Mouse (Mus musculus): ENCODE results near the gene Slc7a1.

Gene Slc7a1

GRCm38 (mm10) chr5:148328982-148329381 lies 70.7 kb downstream of the Slc7a1 start:
- in situ Hi-C loops (cut with MboI), result loop anchor here (25.0 kb wide), 1 partner anchor 458 kb away; no protein-coding TSS in a partner anchor

GRCm38 (mm10) chr5:148326295-148326694 lies 73.4 kb downstream of the Slc7a1 start:
- in situ Hi-C loops (cut with MboI), result loop anchor here (25.0 kb wide), 1 partner anchor 461 kb away; no protein-coding TSS in a partner anchor

GRCm38 (mm10) chr5:148325317-148325885 lies 74.3 kb downstream of the Slc7a1 start:
- in situ Hi-C loops (cut with MboI), result loop anchor here (25.0 kb wide), 1 partner anchor 462 kb away; no protein-coding TSS in a partner anchor

GRCm38 (mm10) chr5:148314931-148315330 lies 84.8 kb downstream of the Slc7a1 start:
- in situ Hi-C loops (cut with MboI), result no loop called here

- in situ Hi-C loops (cut with MboI), result no loop called here
Measured at GRCm38 (mm10) chr5:148312443-148312842, 87.3 kb downstream of the Slc7a1 start.

GRCm38 (mm10) chr5:148310790-148311189 lies 88.9 kb downstream of the Slc7a1 start:
- in situ Hi-C loops (cut with MboI), result no loop called here

GRCm38 (mm10) chr5:148304112-148304511 lies 95.6 kb downstream of the Slc7a1 start:
- in situ Hi-C loops (cut with MboI), result no loop called here

GRCm38 (mm10) chr5:148302968-148303367 lies 96.7 kb downstream of the Slc7a1 start:
- in situ Hi-C loops (cut with MboI), result no loop called here

GRCm38 (mm10) chr5:148293346-148293745 lies 106.4 kb downstream of the Slc7a1 start:
- in situ Hi-C loops (cut with MboI), result no loop called here

- in situ Hi-C loops (cut with MboI), result no loop called here
Measured at GRCm38 (mm10) chr5:148292862-148293261, 106.8 kb downstream of the Slc7a1 start.

- in situ Hi-C loops (cut with MboI), result no loop called here
Measured at GRCm38 (mm10) chr5:148289951-148290350, 109.8 kb downstream of the Slc7a1 start.

- in situ Hi-C loops (cut with MboI), result no loop called here
Measured at GRCm38 (mm10) chr5:148288804-148289203, 110.9 kb downstream of the Slc7a1 start.

GRCm38 (mm10) chr5:148287529-148287928 lies 112.2 kb downstream of the Slc7a1 start:
- in situ Hi-C loops (cut with MboI), result no loop called here

- in situ Hi-C loops (cut with MboI), result no loop called here
Measured at GRCm38 (mm10) chr5:148283584-148283983, 116.1 kb downstream of the Slc7a1 start.

- in situ Hi-C loops (cut with MboI), result no loop called here
Measured at GRCm38 (mm10) chr5:148283177-148283576, 116.5 kb downstream of the Slc7a1 start.

- in situ Hi-C loops (cut with MboI), result no loop called here
Measured at GRCm38 (mm10) chr5:148282631-148283030, 117.1 kb downstream of the Slc7a1 start.

GRCm38 (mm10) chr5:148282093-148282492 lies 117.6 kb downstream of the Slc7a1 start:
- in situ Hi-C loops (cut with MboI), result no loop called here

GRCm38 (mm10) chr5:148280321-148280720 lies 119.4 kb downstream of the Slc7a1 start:
- in situ Hi-C loops (cut with MboI), result no loop called here

GRCm38 (mm10) chr5:148278233-148278632 lies 121.5 kb downstream of the Slc7a1 start:
- in situ Hi-C loops (cut with MboI), result no loop called here

All from mature B cell (primary cell).